In the genomic region with DNA sequence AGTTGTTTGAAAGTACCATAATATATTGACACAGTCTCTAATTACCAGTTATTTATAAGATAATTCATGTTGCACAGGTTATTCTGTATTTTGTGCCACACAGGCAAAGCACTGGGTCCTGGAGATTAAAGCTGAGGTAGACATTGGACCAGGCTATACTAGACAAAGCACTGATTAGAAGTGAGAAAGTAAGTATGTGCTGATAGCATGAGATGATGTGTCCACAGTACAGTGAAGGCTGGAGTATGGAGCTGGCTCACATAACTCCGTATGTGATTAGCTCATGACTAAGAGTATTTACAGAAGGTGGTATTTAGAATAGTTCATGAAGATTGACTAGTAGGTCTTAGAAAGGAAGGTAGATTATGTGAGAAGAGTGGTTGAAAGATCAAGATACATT, we compare ENCODE assay signal across 17 mouse cellular contexts.
"Had no signal": no experiment of that assay in that cellular context is flagged by ENCODE, and none has a peak within 500 bp of the region (broad histone marks: within the 10 kb centered on the region; RNA-seq: fewer than 3 reads in every experiment).

No protein-coding gene starts in this region.

- H3K9me3 ChIP-seq: liver, embryonic 13.5 days; liver, embryonic 15.5 days; lung, embryonic 15.5 days; megakaryocyte, embryonic 14.5 days; midbrain, embryonic 13.5 days; midbrain, embryonic 15.5 days; neural tube, embryonic 12.5 days had no signal

- ATAC-seq: liver, postnatal 0 days; midbrain, embryonic 13.5 days; midbrain, embryonic 15.5 days had no signal

- H3K27ac ChIP-seq: liver, embryonic 13.5 days; liver, embryonic 15.5 days; lung, embryonic 15.5 days; macrophage; midbrain, embryonic 13.5 days; midbrain, embryonic 15.5 days; neural tube, embryonic 12.5 days had no signal

- H3K4me3 ChIP-seq: liver, embryonic 13.5 days; liver, embryonic 15.5 days; lung, embryonic 15.5 days; megakaryocyte, embryonic 14.5 days; midbrain, embryonic 13.5 days; midbrain, embryonic 15.5 days; neural tube, embryonic 12.5 days had no signal

- DNase-seq: liver, embryonic 13.5 days; liver, postnatal 0 days; lung, adult 2 months; lung, postnatal 10 days; lung, postnatal 36 days; right cerebral cortex, postnatal 14 days; thymus, adult 2 months; thymus, postnatal 25 days; thymus, postnatal 4 days had no signal

- H3K36me3 ChIP-seq: liver, embryonic 13.5 days; liver, embryonic 15.5 days; lung, embryonic 15.5 days; midbrain, embryonic 13.5 days; midbrain, embryonic 15.5 days; neural tube, embryonic 12.5 days had no signal

- H3K9ac ChIP-seq: liver, embryonic 13.5 days; liver, embryonic 15.5 days; liver, postnatal 0 days; lung, embryonic 15.5 days; midbrain, embryonic 13.5 days; midbrain, embryonic 15.5 days; neural tube, embryonic 12.5 days had no signal

- H3K4me2 ChIP-seq: liver, embryonic 13.5 days; liver, embryonic 15.5 days; lung, embryonic 15.5 days; midbrain, embryonic 11.5 days; midbrain, embryonic 13.5 days; midbrain, embryonic 15.5 days; neural tube, embryonic 12.5 days had no signal

- H3K4me1 ChIP-seq: liver, embryonic 15.5 days; lung, embryonic 15.5 days; neural tube, embryonic 12.5 days had no signal

- H3K27me3 ChIP-seq: liver, embryonic 13.5 days; liver, embryonic 15.5 days; lung, embryonic 15.5 days; megakaryocyte, embryonic 14.5 days; midbrain, embryonic 13.5 days; midbrain, embryonic 15.5 days; neural tube, embryonic 12.5 days had no signal
